Mouse (Mus musculus): ENCODE results near the gene Pcsk2.

DNA sequence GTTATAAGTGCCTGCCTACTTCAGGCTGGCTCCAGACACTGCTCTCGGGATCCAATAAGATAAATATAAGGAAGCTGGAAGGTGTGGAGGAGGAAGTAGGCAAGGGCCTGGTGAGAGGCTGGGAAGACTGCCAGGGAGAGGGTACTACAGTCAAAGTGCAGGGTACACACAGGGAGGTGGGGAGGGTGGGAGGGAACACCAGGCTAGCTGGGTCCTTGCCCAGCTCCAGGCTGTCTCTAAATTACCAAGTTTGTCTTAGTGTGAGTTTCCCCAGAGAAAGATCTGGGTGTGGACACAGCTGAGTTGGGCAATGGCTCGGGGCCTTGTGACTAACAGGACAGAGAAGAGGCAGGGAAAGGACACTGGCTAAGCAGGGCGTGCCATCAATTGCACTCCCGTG is 300.8 kb downstream of the Pcsk2 start:
- TF ChIP-seq CTCF (IDR thresholded peaks at IDR 0.05) = no peak
- TF ChIP-seq POLR2A (IDR thresholded peaks at IDR 0.05; ENCODE audit: insufficient read depth, low read depth, low read length) = no peak
- no peak for TF ChIP-seq EP300 (IDR thresholded peaks at IDR 0.05; ENCODE audit: insufficient read depth, low read depth, low read length)
